Mouse (Mus musculus): ENCODE measurements at regions not wholly inside any gene's neighbourhood (a gene's known extent, or its start where the extent isn't known, plus 50 kb on each side); places are given as distances from the start of the nearest gene placed in this dataset.
A peak's percentile ranks its signal among the peaks of the same experiment; 100 is the strongest.

DNA sequence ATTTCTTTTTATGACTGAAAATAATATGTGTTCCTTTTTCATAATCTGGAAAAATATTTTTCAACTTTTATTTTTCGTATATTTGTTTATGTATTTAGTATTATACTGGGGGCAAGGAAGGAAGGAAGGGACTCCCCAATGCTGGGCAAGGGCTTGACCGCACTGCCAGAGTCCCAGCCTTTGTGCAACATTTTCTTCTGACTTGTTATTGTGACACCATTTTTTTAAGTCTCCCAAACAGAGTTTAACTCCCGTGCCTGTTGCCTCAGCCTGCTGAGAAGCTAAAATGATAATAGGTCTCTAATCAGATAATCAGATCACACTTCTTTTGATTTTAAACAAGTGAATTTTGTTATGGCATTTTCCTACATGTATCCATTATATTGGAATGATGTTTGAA is 148.1 kb upstream of the Tent5a start:
- 60% methylated on average over 3 of the region's 3 CpGs for WGBS
- H3K4me1 ChIP-seq (ENCODE audit: control insufficient read depth, insufficient read depth, low read length) = no peaks in the 10 kb centered on the region

DNA sequence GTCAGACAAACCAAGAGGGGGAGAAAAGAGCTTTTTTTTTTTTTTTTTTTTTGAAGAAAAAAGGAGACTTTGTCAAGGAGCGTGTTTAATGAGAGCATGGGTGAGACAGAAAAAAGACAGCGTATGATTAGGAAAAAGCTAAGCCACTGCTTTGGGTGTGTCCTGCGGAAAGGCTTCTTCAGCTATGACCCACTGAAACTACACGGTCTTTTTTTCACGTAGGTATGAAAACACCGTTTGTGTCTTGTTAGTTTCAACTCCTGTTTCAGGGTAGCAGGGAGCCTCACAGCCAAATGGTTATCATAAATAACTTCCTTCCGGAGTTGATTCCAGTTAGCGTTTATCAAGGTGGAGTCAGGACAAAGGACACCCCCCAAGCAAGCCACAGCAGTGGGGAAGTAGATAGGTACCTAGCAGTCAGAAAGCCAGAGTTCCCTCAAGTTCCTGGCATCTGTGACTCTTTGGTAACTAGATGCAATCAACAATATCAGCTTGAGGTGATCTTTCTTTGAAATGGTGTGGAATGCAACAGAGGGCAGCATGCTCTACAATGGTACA is 143.2 kb upstream of the Tent5a start:
- no peak overlapping the region for H3K4me2 ChIP-seq
- H3K27ac ChIP-seq (ENCODE audit: low read depth, low read length) = no peak overlapping the region
- no peak overlapping the region for H3K9ac ChIP-seq (ENCODE audit: low read length)
- H3K27me3 ChIP-seq (ENCODE audit: control insufficient read depth, insufficient read depth, low read length) = no peaks in the 10 kb centered on the region
- H3K4me3 ChIP-seq (ENCODE audit: low read depth, low read length) = no peak overlapping the region
- WGBS = 96% methylated on average over 8 of the region's 8 CpGs
- H3K36me3 ChIP-seq (ENCODE audit: control insufficient read depth, insufficient read depth, low read length) = no peaks in the 10 kb centered on the region
- ATAC-seq (ENCODE audit: low FRiP score) (no peak), DNase-seq (ENCODE audit: low spot score, missing footprints) (no peak)
- H3K9me3 ChIP-seq (ENCODE audit: control insufficient read depth, low read length) = no peaks in the 10 kb centered on the region
- no peaks in the 10 kb centered on the region for H3K4me1 ChIP-seq (ENCODE audit: control insufficient read depth, insufficient read depth, low read length)

More for the DNA sequence above, 148.1 kb upstream of the Tent5a start:
- no peaks in the 10 kb centered on the region for H3K36me3 ChIP-seq (ENCODE audit: control insufficient read depth, insufficient read depth, low read length)
- no peak for DNase-seq (ENCODE audit: low spot score, missing footprints)
- no peak overlapping the region for H3K27ac ChIP-seq (ENCODE audit: low read depth, low read length)
- H3K4me3 ChIP-seq (ENCODE audit: low read depth, low read length) = no peak overlapping the region
- no peak overlapping the region for H3K4me2 ChIP-seq
- H3K9me3 ChIP-seq (ENCODE audit: control insufficient read depth, low read length) = no peaks in the 10 kb centered on the region
- no peak for ATAC-seq (ENCODE audit: low FRiP score)
- no peak overlapping the region for H3K9ac ChIP-seq (ENCODE audit: low read length)
- H3K27me3 ChIP-seq (ENCODE audit: control insufficient read depth, insufficient read depth, low read length) = no peaks in the 10 kb centered on the region

DNA sequence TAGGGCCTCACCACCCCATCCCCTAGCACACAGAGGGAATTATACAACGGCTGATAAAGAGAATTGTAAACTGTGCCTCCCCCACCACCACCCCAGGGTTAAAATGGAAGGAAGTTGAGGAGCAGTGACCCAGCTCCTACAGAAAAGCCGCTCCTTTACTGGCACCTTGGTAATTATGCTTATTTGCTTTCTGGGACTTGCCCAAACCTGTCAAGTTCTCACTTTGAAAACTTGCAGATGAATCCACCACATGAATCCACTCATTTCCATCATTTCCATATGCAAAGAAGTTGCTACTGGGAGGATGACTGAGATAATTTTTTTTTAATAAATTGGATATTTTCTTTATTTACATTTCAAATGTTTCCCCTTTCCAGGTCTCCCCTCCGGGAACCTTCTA is 142.1 kb upstream of the Tent5a start:
- Histone ChIP-seq H3K4me2 (no peak overlapping the region), H3K36me3 (ENCODE audit: control insufficient read depth, insufficient read depth, low read length) (no peaks in the 10 kb centered on the region), H3K4me3 (ENCODE audit: low read depth, low read length) (no peak overlapping the region), H3K27ac (ENCODE audit: low read depth, low read length) (no peak overlapping the region), H3K27me3 (ENCODE audit: control insufficient read depth, insufficient read depth, low read length) (no peaks in the 10 kb centered on the region), H3K9me3 (ENCODE audit: control insufficient read depth, low read length) (no peaks in the 10 kb centered on the region), H3K9ac (ENCODE audit: low read length) (no peak overlapping the region), H3K4me1 (ENCODE audit: control insufficient read depth, insufficient read depth, low read length) (no peaks in the 10 kb centered on the region)
- 84% methylated on average over 3 of the region's 3 CpGs for WGBS
- ATAC-seq (ENCODE audit: low FRiP score) (no peak), DNase-seq (ENCODE audit: low spot score, missing footprints) (peak; percentile 2)

DNA sequence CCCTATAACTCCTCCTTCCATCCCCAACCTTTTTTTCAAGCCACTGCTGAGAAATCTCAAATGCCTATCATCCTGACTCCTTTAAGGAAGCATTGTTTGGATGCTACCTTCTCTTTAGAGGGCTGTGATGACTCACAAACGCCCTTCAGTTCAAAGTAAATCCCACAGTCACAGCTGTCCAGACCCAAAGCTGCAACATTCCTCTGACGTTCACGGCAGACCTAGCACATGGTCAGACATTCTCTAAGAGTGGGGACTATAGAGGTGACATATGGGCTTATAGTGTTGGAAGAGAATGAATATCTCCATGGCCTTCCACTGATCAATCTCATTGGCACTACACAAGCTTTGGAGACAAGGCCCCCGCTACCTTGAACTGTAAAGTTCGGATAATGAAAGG is 139.5 kb upstream of the Tent5a start:
- Histone ChIP-seq H3K27me3 (ENCODE audit: control insufficient read depth, insufficient read depth, low read length) (no peaks in the 10 kb centered on the region), H3K4me2 (no peak overlapping the region), H3K4me3 (ENCODE audit: low read depth, low read length) (no peak overlapping the region), H3K27ac (ENCODE audit: low read depth, low read length) (no peak overlapping the region), H3K36me3 (ENCODE audit: control insufficient read depth, insufficient read depth, low read length) (no peaks in the 10 kb centered on the region), H3K4me1 (ENCODE audit: control insufficient read depth, insufficient read depth, low read length) (no peaks in the 10 kb centered on the region), H3K9me3 (ENCODE audit: control insufficient read depth, low read length) (no peaks in the 10 kb centered on the region), H3K9ac (ENCODE audit: low read length) (no peak overlapping the region)
- 87% methylated on average over 5 of the region's 5 CpGs for WGBS
- DNase-seq (ENCODE audit: low spot score, missing footprints) = no peak
- ATAC-seq (ENCODE audit: low FRiP score) = no peak

DNA sequence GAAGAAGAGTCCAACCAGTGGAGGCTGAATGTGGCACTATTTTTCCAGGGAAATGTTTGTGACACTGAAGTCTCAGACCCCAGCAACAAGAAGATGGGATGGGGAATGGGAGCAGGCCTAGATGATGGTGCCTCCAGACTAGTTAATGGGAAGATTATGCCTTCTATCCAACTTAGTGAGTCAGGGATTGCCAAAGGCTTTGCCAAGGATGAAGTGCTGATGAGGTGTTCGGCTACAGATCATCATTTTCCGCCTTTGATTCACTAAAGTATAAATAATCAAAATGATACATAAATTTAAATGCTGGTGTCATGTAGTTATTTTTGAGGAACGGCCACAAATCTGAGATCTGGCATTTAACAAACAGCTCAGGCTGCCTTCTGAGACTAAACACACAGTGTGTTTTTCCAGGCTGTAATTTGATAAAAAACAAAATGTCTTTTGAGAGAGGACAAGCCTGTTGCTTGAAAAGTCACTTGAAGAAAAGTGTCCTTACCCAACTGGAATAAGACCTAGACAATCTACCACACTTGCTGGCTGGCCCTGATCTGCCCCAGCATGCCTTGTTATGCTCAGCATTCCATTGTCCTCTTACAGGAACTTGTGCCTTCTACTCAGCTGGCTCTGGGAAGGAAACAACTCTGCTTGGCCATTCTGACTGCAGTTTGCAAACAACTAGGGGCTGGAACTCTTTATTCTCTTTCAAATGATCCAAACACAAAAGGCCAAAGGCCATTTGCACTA is 132.1 kb upstream of the Tent5a start:
- H3K4me3 ChIP-seq (ENCODE audit: low read depth, low read length) = no peak overlapping the region
- DNase-seq (ENCODE audit: low spot score, missing footprints) (no peak), ATAC-seq (ENCODE audit: low FRiP score) (no peak)
- no peak overlapping the region for H3K27ac ChIP-seq (ENCODE audit: low read depth, low read length)
- no peaks in the 10 kb centered on the region for H3K27me3 ChIP-seq (ENCODE audit: control insufficient read depth, insufficient read depth, low read length)
- H3K4me1 ChIP-seq (ENCODE audit: control insufficient read depth, insufficient read depth, low read length) = no peaks in the 10 kb centered on the region
- no peaks in the 10 kb centered on the region for H3K36me3 ChIP-seq (ENCODE audit: control insufficient read depth, insufficient read depth, low read length)
- no peak overlapping the region for H3K4me2 ChIP-seq
- H3K9me3 ChIP-seq (ENCODE audit: control insufficient read depth, low read length) = no peaks in the 10 kb centered on the region
- H3K9ac ChIP-seq (ENCODE audit: low read length) = no peak overlapping the region
- 93% methylated on average over 3 of the region's 3 CpGs for WGBS

DNA sequence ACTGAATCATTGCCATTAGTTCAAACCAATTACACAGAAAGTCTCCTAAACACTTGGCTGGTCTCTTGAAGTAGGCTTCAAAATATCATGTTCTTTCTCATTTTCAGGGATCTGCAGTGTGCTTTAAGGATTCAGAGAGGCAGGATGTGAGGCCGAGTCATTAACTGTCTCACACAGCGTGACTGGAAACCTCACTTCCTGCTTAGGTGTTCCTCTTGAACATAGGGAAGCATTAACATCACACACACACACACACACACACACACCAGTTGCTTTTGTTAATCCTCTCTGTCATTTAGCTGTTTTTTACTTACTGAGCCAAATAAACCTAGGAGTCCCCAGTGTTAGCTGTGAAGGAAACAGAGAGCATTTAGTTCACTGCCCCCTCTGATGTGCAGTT is 131.2 kb upstream of the Tent5a start:
- H3K9ac ChIP-seq (ENCODE audit: low read length) = no peak overlapping the region
- no peak overlapping the region for H3K27ac ChIP-seq (ENCODE audit: low read depth, low read length)
- DNase-seq (ENCODE audit: low spot score, missing footprints) = peak; percentile 14
- ATAC-seq (ENCODE audit: low FRiP score) = no peak
- H3K4me2 ChIP-seq = no peak overlapping the region
- H3K4me1 ChIP-seq (ENCODE audit: control insufficient read depth, insufficient read depth, low read length) = no peaks in the 10 kb centered on the region
- WGBS = 86% methylated on average over 2 of the region's 2 CpGs
- no peaks in the 10 kb centered on the region for H3K27me3 ChIP-seq (ENCODE audit: control insufficient read depth, insufficient read depth, low read length)
- no peak overlapping the region for H3K4me3 ChIP-seq (ENCODE audit: low read depth, low read length)
- no peaks in the 10 kb centered on the region for H3K36me3 ChIP-seq (ENCODE audit: control insufficient read depth, insufficient read depth, low read length)
- no peaks in the 10 kb centered on the region for H3K9me3 ChIP-seq (ENCODE audit: control insufficient read depth, low read length)

DNA sequence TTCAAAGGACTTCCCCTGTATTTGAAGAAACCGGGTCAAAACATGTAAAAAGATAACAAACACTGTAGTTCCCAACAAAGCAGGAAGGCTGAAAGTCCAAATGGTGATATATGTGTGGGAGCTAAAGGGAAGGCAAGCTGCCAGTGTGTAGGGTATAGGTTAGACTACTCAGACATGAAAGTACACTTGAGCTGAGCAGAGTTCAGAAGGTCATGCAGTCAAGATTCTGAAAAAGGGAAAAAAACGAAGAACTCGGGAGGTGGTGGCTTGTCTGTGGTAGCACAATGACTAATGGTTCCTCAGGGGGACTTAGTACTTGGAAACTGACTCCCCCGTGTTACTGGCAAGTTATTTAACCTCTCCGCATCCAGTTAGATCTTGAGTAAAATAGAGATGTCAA is 130.3 kb upstream of the Tent5a start:
- no peak overlapping the region for H3K4me3 ChIP-seq (ENCODE audit: low read depth, low read length)
- H3K4me1 ChIP-seq (ENCODE audit: control insufficient read depth, insufficient read depth, low read length) = no peaks in the 10 kb centered on the region
- H3K27me3 ChIP-seq (ENCODE audit: control insufficient read depth, insufficient read depth, low read length) = no peaks in the 10 kb centered on the region
- H3K4me2 ChIP-seq = no peak overlapping the region
- DNase-seq (ENCODE audit: low spot score, missing footprints) (peak; percentile 39), ATAC-seq (ENCODE audit: low FRiP score) (no peak)
- no peak overlapping the region for H3K27ac ChIP-seq (ENCODE audit: low read depth, low read length)
- WGBS = 79% methylated on average over 5 of the region's 5 CpGs
- H3K9me3 ChIP-seq (ENCODE audit: control insufficient read depth, low read length) = no peaks in the 10 kb centered on the region
- H3K36me3 ChIP-seq (ENCODE audit: control insufficient read depth, insufficient read depth, low read length) = no peaks in the 10 kb centered on the region
- H3K9ac ChIP-seq (ENCODE audit: low read length) = no peak overlapping the region

DNA sequence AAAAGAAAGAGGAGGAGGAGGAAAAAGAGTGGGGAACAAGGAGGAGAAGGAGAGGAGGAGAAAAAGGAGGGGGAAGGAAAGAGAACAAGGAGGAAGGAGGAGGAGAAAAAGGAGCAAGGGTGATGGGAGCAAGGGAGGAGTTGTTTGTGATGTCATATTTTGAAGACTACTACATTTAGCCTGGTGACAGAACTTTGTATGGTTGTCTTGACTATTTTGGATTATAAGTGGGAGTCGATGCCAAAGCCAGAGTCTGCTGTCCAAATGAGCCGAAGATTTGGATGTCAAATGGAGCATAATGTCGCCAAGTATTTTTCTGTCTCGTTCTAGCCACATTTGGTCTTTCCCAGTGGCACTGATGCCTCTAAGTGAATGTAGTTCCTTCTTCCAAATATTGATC is 128.2 kb upstream of the Tent5a start:
- no peak for ATAC-seq (ENCODE audit: low FRiP score)
- Histone ChIP-seq H3K27me3 (ENCODE audit: control insufficient read depth, insufficient read depth, low read length) (no peaks in the 10 kb centered on the region), H3K9me3 (ENCODE audit: control insufficient read depth, low read length) (no peaks in the 10 kb centered on the region), H3K4me2 (no peak overlapping the region), H3K27ac (ENCODE audit: low read depth, low read length) (no peak overlapping the region), H3K4me3 (ENCODE audit: low read depth, low read length) (no peak overlapping the region), H3K4me1 (ENCODE audit: control insufficient read depth, insufficient read depth, low read length) (no peaks in the 10 kb centered on the region), H3K9ac (ENCODE audit: low read length) (no peak overlapping the region), H3K36me3 (ENCODE audit: control insufficient read depth, insufficient read depth, low read length) (no peaks in the 10 kb centered on the region)
- WGBS = 94% methylated on average over 4 of the region's 4 CpGs
- no peak for DNase-seq (ENCODE audit: low spot score, missing footprints)

DNA sequence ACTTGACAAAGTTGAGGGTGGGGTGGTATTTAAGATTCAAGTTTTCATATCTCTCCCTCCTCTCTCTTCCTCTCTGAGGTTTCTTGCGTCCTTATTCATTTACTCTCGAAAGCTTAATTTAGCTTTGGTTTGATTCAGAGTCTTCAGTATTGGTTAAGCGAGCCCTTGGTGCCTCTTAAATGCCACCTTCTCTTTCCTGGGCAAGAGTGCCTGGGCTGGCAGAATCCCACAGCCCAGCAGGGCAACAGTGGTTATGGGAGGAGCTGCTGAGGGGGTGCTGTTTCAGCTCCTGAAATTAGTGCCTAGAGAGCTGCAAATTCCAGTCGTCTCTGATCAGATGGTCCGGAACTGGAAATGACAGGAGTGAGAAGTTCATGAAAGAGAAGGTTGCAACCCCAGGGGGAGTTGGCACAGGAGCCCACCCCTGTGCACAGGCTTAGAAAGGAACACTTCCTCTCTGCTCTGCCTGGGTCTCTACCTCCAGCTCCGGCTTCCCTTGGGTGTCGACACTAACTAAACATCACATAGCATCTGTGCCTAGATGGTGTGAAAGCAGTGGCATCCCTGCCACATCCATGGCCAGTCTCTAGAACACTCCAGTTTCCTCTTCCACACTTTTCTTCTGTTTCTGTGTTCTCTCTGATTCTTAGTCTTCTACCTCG is 125.2 kb upstream of the Tent5a start:
- DNase-seq (ENCODE audit: low spot score, missing footprints) (no peak), ATAC-seq (ENCODE audit: low FRiP score) (no peak)
- Histone ChIP-seq H3K27ac (ENCODE audit: low read depth, low read length) (no peak overlapping the region), H3K4me1 (ENCODE audit: control insufficient read depth, insufficient read depth, low read length) (no peaks in the 10 kb centered on the region), H3K4me2 (no peak overlapping the region), H3K9ac (ENCODE audit: low read length) (no peak overlapping the region), H3K4me3 (ENCODE audit: low read depth, low read length) (no peak overlapping the region), H3K9me3 (ENCODE audit: control insufficient read depth, low read length) (no peaks in the 10 kb centered on the region), H3K27me3 (ENCODE audit: control insufficient read depth, insufficient read depth, low read length) (no peaks in the 10 kb centered on the region), H3K36me3 (ENCODE audit: control insufficient read depth, insufficient read depth, low read length) (no peaks in the 10 kb centered on the region)
- WGBS = 89% methylated on average over 8 of the region's 8 CpGs
